Mouse (Mus musculus) frontal cortex, adult 2 months (tissue): ENCODE measurements at regions not wholly inside any gene's neighbourhood (a gene's known extent, or its start where the extent isn't known, plus 50 kb on each side); places are given as distances from the start of the nearest gene placed in this dataset.

Experiments
- DNase-seq, 2 experiments: peaks; one replicate each; pipeline ENCODE4 v3.0.0; 2022; ENCODE audit warnings: low spot score in 1 of 2; ENCODE audit errors: extremely low spot score in 1 of 2

DNA sequence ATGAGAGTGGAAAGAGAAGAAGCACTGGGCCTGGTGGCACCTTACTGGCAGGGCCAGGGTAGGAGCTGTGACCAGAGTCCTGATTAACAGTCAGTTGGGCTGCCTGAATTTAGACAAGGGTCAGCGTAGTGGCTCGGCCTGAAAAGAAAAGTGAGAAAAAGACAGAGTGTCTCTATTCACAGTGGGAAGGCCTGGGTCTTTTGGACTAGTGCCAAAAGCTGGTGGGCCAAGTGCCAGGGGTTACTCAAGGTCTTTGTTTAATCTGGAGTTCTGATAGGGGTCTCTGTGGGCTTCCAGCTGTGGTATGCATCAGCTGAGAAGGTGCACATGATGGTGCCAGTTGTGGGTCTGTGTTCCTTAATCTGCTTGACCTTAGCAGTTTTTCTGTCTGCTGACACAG, 2129.4 kb upstream of the Pcdh20 start:
- DNase-seq, result peak in 1 of 2 experiments; percentile 2
